Mouse (Mus musculus): ENCODE results near the gene Dnah3.

GRCm38 (mm10) chr7:120098403-120098802 is 3.3 kb upstream of the Dnah3 start:
- TF ChIP-seq POLR2A (IDR thresholded peaks at IDR 0.05; ENCODE audit: borderline replicate concordance, control insufficient read depth, low read depth, low read length) (no peak), CTCF (IDR thresholded peaks at IDR 0.05; ENCODE audit: control insufficient read depth, insufficient read depth, low read length) (peak; percentile 82)
